Mouse (Mus musculus) C2C12 (cell line): Measurements from ENCODE around the gene Spata7.

Experiments
- CEBPB ChIP-seq: IDR thresholded peaks from one replicate; pipeline ENCODE4 v1.6.1; 2011; ENCODE audit warnings: low read depth, mild to moderate bottlenecking, control low read depth, moderate library complexity
- CTCF ChIP-seq: IDR thresholded peaks from one replicate; pipeline ENCODE4 v1.5.1; 2011; ENCODE audit not compliant: control insufficient read depth, insufficient read depth, insufficient read length
- FOSL1 ChIP-seq: IDR thresholded peaks from one replicate; pipeline ENCODE4 v1.8.0; 2011; ENCODE audit warnings: mild to moderate bottlenecking, low read length; ENCODE audit not compliant: poor library complexity, insufficient read depth, severe bottlenecking
- MAX ChIP-seq: IDR thresholded peaks from one replicate; pipeline ENCODE4 v1.6.1; 2011; ENCODE audit warnings: mild to moderate bottlenecking, control low read depth
- MYOD1 ChIP-seq: IDR thresholded peaks from one replicate; pipeline ENCODE4 v1.6.1; 2011; ENCODE audit warnings: low read depth; ENCODE audit not compliant: control insufficient read depth, insufficient read length
- MYOG ChIP-seq: IDR thresholded peaks from one replicate; pipeline ENCODE4 v1.6.1; 2011; ENCODE audit not compliant: control insufficient read depth, insufficient read length; ENCODE audit errors: extremely low read depth
- USF1 ChIP-seq: IDR thresholded peaks from one replicate; pipeline ENCODE4 v1.6.1; 2011; ENCODE audit warnings: low read depth, mild to moderate bottlenecking, control low read depth, moderate library complexity

DNA sequence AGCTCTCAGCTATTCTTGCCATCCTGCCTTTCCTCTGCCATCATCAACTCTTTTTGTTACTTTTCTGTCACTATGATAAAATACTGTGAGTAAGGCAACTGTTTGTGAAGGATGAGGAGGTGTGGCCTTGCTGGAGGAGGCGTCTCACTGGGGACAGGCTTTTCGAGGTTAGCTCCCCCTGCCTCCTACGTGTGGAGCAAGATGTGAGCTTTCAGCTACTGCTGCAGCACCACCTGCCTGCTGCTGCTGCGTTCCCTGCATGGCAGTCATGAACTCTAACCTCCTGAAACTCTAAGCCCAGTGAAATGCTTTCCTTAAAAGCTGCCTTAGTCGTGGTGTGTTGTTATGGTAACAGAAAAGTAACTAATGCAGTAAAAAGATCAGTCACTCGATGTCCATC, 45.9 kb downstream of the Spata7 start:
- TF ChIP-seq CTCF, result no peak
- no peak for TF ChIP-seq MAX
- TF ChIP-seq USF1, result no peak
- no peak for TF ChIP-seq MYOG
- no peak for TF ChIP-seq CEBPB
- TF ChIP-seq FOSL1, result no peak
- TF ChIP-seq MYOD1, result no peak
